Mouse (Mus musculus): ENCODE measurements at regions not wholly inside any gene's neighbourhood (a gene's known extent, or its start where the extent isn't known, plus 50 kb on each side); places are given as distances from the start of the nearest gene placed in this dataset.

GRCm38 (mm10) chr19:23056851-23057707 lies 83.9 kb upstream of the Klf9 start:
- peak overlapping the region; percentile 63 to 64 for H3K4me3 ChIP-seq (ENCODE audit: insufficient read depth in 1 of 2, low read depth in 1 of 2, low read length in 2 of 2, poor library complexity in 1 of 2, severe bottlenecking in 1 of 2)
- H3K9me3 ChIP-seq (ENCODE audit: control insufficient read depth, insufficient read depth, low read depth, low read length) = no peaks in the 10 kb centered on the region
- peaks cover 2 to 9% of the 10 kb centered on the region in 2 experiments; a peak in 3 of 4 replicates for H3K4me1 ChIP-seq (ENCODE audit: control insufficient read depth in 2 of 2, insufficient read depth in 2 of 2, low read length in 2 of 2, poor library complexity in 1 of 2)
- peaks cover 7% of the 10 kb centered on the region for H3K36me3 ChIP-seq (ENCODE audit: control insufficient read depth, insufficient read depth, low read length, poor library complexity, severe bottlenecking)
- peak; percentile 54 for DNase-seq (ENCODE audit: low read depth, low spot score)
- peak overlapping the region; percentile 97 for H3K27ac ChIP-seq (ENCODE audit: insufficient read depth, low read depth, low read length, poor library complexity, severe bottlenecking)
- H3K9ac ChIP-seq (ENCODE audit: insufficient read depth, low read depth, low read length, poor library complexity, severe bottlenecking) = peak overlapping the region; percentile 73
- TF ChIP-seq ZNF384 (IDR thresholded peaks at IDR 0.05; ENCODE audit: low read depth, low read length) = no peak
- TF ChIP-seq ZC3H11A (IDR thresholded peaks at IDR 0.05; ENCODE audit: borderline replicate concordance, low read depth, low read length) = no peak
- TF ChIP-seq CHD2 (IDR thresholded peaks at IDR 0.05; ENCODE audit: low read depth, low read length) = no peak; the same call in 1 of the 2 replicates
- no peak for TF ChIP-seq HCFC1 (IDR thresholded peaks at IDR 0.05; ENCODE audit: borderline replicate concordance, insufficient read depth, low read length)
- no peak for TF ChIP-seq MAFK (IDR thresholded peaks at IDR 0.05; ENCODE audit: insufficient read depth, low read depth, low read length)
- in situ Hi-C loops (cut with MboI; ENCODE audit: low sequenced_read_pairs in 2 of 2, unreplicated experiment in 2 of 2) = no loop called here

- peaks cover 10% of the 10 kb centered on the region for H3K36me3 ChIP-seq (ENCODE audit: control insufficient read depth, insufficient read depth, low read length, poor library complexity, severe bottlenecking)
- H3K27ac ChIP-seq (ENCODE audit: insufficient read depth, low read depth, low read length, poor library complexity, severe bottlenecking) = peak overlapping the region; percentile 97
- peaks cover 2 to 9% of the 10 kb centered on the region in 2 experiments; a peak in 3 of 4 replicates for H3K4me1 ChIP-seq (ENCODE audit: control insufficient read depth in 2 of 2, insufficient read depth in 2 of 2, low read length in 2 of 2, poor library complexity in 1 of 2)
- H3K9me3 ChIP-seq (ENCODE audit: control insufficient read depth, insufficient read depth, low read depth, low read length) = no peaks in the 10 kb centered on the region
- TF ChIP-seq MAFK (IDR thresholded peaks at IDR 0.05; ENCODE audit: insufficient read depth, low read depth, low read length) (no peak), CHD2 (IDR thresholded peaks at IDR 0.05; ENCODE audit: low read depth, low read length) (no peak), ZC3H11A (IDR thresholded peaks at IDR 0.05; ENCODE audit: borderline replicate concordance, low read depth, low read length) (no peak), HCFC1 (IDR thresholded peaks at IDR 0.05; ENCODE audit: borderline replicate concordance, insufficient read depth, low read length) (no peak), ZNF384 (IDR thresholded peaks at IDR 0.05; ENCODE audit: low read depth, low read length) (no peak)
- DNase-seq (ENCODE audit: low read depth, low spot score) = no peak
- H3K4me3 ChIP-seq (ENCODE audit: insufficient read depth in 1 of 2, low read depth in 1 of 2, low read length in 2 of 2, poor library complexity in 1 of 2, severe bottlenecking in 1 of 2) = peak overlapping the region; percentile 63 to 64
- in situ Hi-C loops (cut with MboI; ENCODE audit: low sequenced_read_pairs in 2 of 2, unreplicated experiment in 2 of 2) = no loop called here
- H3K9ac ChIP-seq (ENCODE audit: insufficient read depth, low read depth, low read length, poor library complexity, severe bottlenecking) = peak overlapping the region; percentile 71; the same call in 1 of the 2 replicates
Measured at GRCm38 (mm10) chr19:23057739-23058501, 83.1 kb upstream of the Klf9 start.

GRCm38 (mm10) chr19:23058502-23058900 lies 82.5 kb upstream of the Klf9 start:
- peaks cover 11% of the 10 kb centered on the region for H3K36me3 ChIP-seq (ENCODE audit: control insufficient read depth, insufficient read depth, low read length, poor library complexity, severe bottlenecking)
- in situ Hi-C loops (cut with MboI; ENCODE audit: low sequenced_read_pairs in 2 of 2, unreplicated experiment in 2 of 2) = no loop called here
- peaks cover 2 to 9% of the 10 kb centered on the region in 2 experiments; a peak in 3 of 4 replicates for H3K4me1 ChIP-seq (ENCODE audit: control insufficient read depth in 2 of 2, insufficient read depth in 2 of 2, low read length in 2 of 2, poor library complexity in 1 of 2)
- no peak for DNase-seq (ENCODE audit: low read depth, low spot score)
- H3K9ac ChIP-seq (ENCODE audit: insufficient read depth, low read depth, low read length, poor library complexity, severe bottlenecking) = peak overlapping the region; percentile 71; the same call in 1 of the 2 replicates
- peak overlapping the region; percentile 97 for H3K27ac ChIP-seq (ENCODE audit: insufficient read depth, low read depth, low read length, poor library complexity, severe bottlenecking)
- TF ChIP-seq CHD2 (IDR thresholded peaks at IDR 0.05; ENCODE audit: low read depth, low read length) (no peak), ZNF384 (IDR thresholded peaks at IDR 0.05; ENCODE audit: low read depth, low read length) (no peak), ZC3H11A (IDR thresholded peaks at IDR 0.05; ENCODE audit: borderline replicate concordance, low read depth, low read length) (no peak)
- peak overlapping the region; percentile 63 to 64; a peak in 2 of 4 replicates for H3K4me3 ChIP-seq (ENCODE audit: insufficient read depth in 1 of 2, low read depth in 1 of 2, low read length in 2 of 2, poor library complexity in 1 of 2, severe bottlenecking in 1 of 2)
- H3K9me3 ChIP-seq (ENCODE audit: control insufficient read depth, insufficient read depth, low read depth, low read length) = no peaks in the 10 kb centered on the region

GRCm38 (mm10) chr19:23061081-23061640 lies 79.9 kb upstream of the Klf9 start:
- no peak for TF ChIP-seq HCFC1 (IDR thresholded peaks at IDR 0.05; ENCODE audit: borderline replicate concordance, insufficient read depth, low read length)
- no peak for TF ChIP-seq MAFK (IDR thresholded peaks at IDR 0.05; ENCODE audit: insufficient read depth, low read depth, low read length)
- no peak for TF ChIP-seq ZC3H11A (IDR thresholded peaks at IDR 0.05; ENCODE audit: borderline replicate concordance, low read depth, low read length)
- TF ChIP-seq CHD2 (IDR thresholded peaks at IDR 0.05; ENCODE audit: low read depth, low read length) = no peak
- TF ChIP-seq ZNF384 (IDR thresholded peaks at IDR 0.05; ENCODE audit: low read depth, low read length) = no peak
- H3K36me3 ChIP-seq (ENCODE audit: control insufficient read depth, insufficient read depth, low read length, poor library complexity, severe bottlenecking) = peaks cover 11% of the 10 kb centered on the region
- H3K4me3 ChIP-seq (ENCODE audit: insufficient read depth in 1 of 2, low read depth in 1 of 2, low read length in 2 of 2, poor library complexity in 1 of 2, severe bottlenecking in 1 of 2) = no peak overlapping the region
- no peak overlapping the region for H3K9ac ChIP-seq (ENCODE audit: insufficient read depth, low read depth, low read length, poor library complexity, severe bottlenecking)
- in situ Hi-C loops (cut with MboI; ENCODE audit: low sequenced_read_pairs in 2 of 2, unreplicated experiment in 2 of 2) = no loop called here
- no peaks in the 10 kb centered on the region for H3K9me3 ChIP-seq (ENCODE audit: control insufficient read depth, insufficient read depth, low read depth, low read length)
- H3K4me1 ChIP-seq (ENCODE audit: control insufficient read depth in 2 of 2, insufficient read depth in 2 of 2, low read length in 2 of 2, poor library complexity in 1 of 2) = peaks cover 2 to 14% of the 10 kb centered on the region in 2 experiments; a peak in 3 of 4 replicates
- H3K27ac ChIP-seq (ENCODE audit: insufficient read depth, low read depth, low read length, poor library complexity, severe bottlenecking) = no peak overlapping the region
- DNase-seq (ENCODE audit: low read depth, low spot score) = no peak

All from ES-E14 (cell line).